ENCODE assay signal across 13 mouse cellular contexts in the genomic region with DNA sequence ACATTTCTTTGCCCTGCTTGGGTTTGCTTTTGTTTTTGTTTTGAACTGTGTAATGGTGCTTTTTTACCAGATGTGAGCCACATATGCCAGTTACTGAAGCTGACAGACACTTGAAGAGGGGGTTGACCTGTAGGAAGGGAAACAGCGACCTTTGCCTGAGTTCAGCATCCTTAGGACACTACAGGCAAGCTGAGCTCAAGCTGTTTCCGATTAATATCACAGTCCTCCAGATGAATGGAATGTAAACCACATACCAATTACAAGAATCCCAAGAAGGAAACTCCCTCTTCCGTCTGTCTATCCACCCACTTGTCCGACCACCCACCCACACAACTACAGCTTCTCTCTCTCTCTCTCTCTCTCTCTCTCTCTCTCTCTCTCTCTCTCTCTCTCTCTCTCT.
DNase-seq lines count a peak whose midpoint lies in the region; ATAC-seq lines count a peak whose summit lies in the region.
"Had no signal": no experiment of that assay in that cellular context is flagged by ENCODE, and none has a peak within 500 bp of the region (broad histone marks: within the 10 kb centered on the region; RNA-seq: fewer than 3 reads in every experiment).

No protein-coding gene starts in this region.

- H3K4me3 ChIP-seq in heart, embryonic 10.5 days = no peak overlapping the region
- no peak overlapping the region for H3K4me3 ChIP-seq in embryonic facial prominence, embryonic 11.5 days (ENCODE audit: low read depth, low read length)
- H3K4me3 ChIP-seq: hindbrain, embryonic 15.5 days had no signal

- no peaks in the 10 kb centered on the region for H3K36me3 ChIP-seq in heart, embryonic 10.5 days
- no peaks in the 10 kb centered on the region for H3K36me3 ChIP-seq in embryonic facial prominence, embryonic 11.5 days (replicated peaks; ENCODE audit: control insufficient read depth, insufficient read depth, low read depth, low read length)
- H3K36me3 ChIP-seq: hindbrain, embryonic 15.5 days had no signal

- H3K9me3 ChIP-seq in heart, embryonic 10.5 days = no peaks in the 10 kb centered on the region
- H3K9me3 ChIP-seq in embryonic facial prominence, embryonic 11.5 days (replicated peaks; ENCODE audit: control insufficient read depth, low read length) = no peaks in the 10 kb centered on the region
- H3K9me3 ChIP-seq: hindbrain, embryonic 15.5 days had no signal

- no peak for DNase-seq in heart, embryonic 10.5 days (ENCODE audit: low spot score)
- no peak for DNase-seq in heart, postnatal 4 days
- DNase-seq in ES-CJ7 (ENCODE audit: low read depth, low spot score) = peak; percentile 71
- DNase-seq in embryonic facial prominence, embryonic 11.5 days (ENCODE audit: low spot score) = peak; percentile 67
- DNase-seq in lung, postnatal 25 days (ENCODE audit: low spot score) = peak; percentile 38
- no peak for DNase-seq in ovary, postnatal 36 days (ENCODE audit: low spot score)
- no peak for DNase-seq in heart, adult 9 months (ENCODE audit: low spot score in 2 of 2)
- no peak for DNase-seq in gastrocnemius, postnatal 4 days (ENCODE audit: low spot score in 2 of 2)
- DNase-seq: cerebellum, adult 11-12 months; heart, postnatal 10 days had no signal

- H3K27me3 ChIP-seq in heart, embryonic 10.5 days (ENCODE audit: insufficient read depth, poor library complexity, severe bottlenecking) = no peaks in the 10 kb centered on the region
- no peaks in the 10 kb centered on the region for H3K27me3 ChIP-seq in embryonic facial prominence, embryonic 11.5 days (ENCODE audit: control insufficient read depth, insufficient read depth, low read length)
- H3K27me3 ChIP-seq: hindbrain, embryonic 15.5 days had no signal

- 0 out of 2 replicates have a peak overlapping the region, but pooled peaks have one; percentile 10 for H3K27ac ChIP-seq in heart, embryonic 10.5 days
- no peak overlapping the region for H3K27ac ChIP-seq in embryonic facial prominence, embryonic 11.5 days (replicated peaks; ENCODE audit: low read depth, low read length)
- H3K27ac ChIP-seq: hindbrain, embryonic 15.5 days had no signal

- H3K9ac ChIP-seq in embryonic facial prominence, embryonic 11.5 days (replicated peaks; ENCODE audit: low read length) = no peak overlapping the region
- H3K9ac ChIP-seq: hindbrain, embryonic 15.5 days had no signal

- 29% methylated on average over 4 of the region's 4 CpGs for WGBS in heart, embryonic 10.5 days
- 19% methylated on average over 4 of the region's 4 CpGs for WGBS in embryonic facial prominence, embryonic 11.5 days

- no peak overlapping the region for H3K4me2 ChIP-seq in embryonic facial prominence, embryonic 11.5 days (ENCODE audit: low read depth, low read length)
- H3K4me2 ChIP-seq: hindbrain, embryonic 15.5 days; liver, embryonic 11.5 days had no signal

- H3K4me1 ChIP-seq in heart, embryonic 10.5 days = peaks cover 28% of the 10 kb centered on the region
- H3K4me1 ChIP-seq in embryonic facial prominence, embryonic 11.5 days (ENCODE audit: control insufficient read depth, insufficient read depth, low read length) = no peaks in the 10 kb centered on the region

- no peak for ATAC-seq in embryonic facial prominence, embryonic 11.5 days (replicated peaks; ENCODE audit: insufficient number of reproducible peaks, low FRiP score, low TSS enrichment, low read depth)
- ATAC-seq: activated CD4-positive, CD25-positive, alpha-beta regulatory T cell, adult 4 months had no signal

Comparison
In these comparisons a context has a peak if more than half of its experiments do, and no peak if none do; other contexts are left out.
1. DNase-seq: peak in ES-CJ7 (single experiment), embryonic facial prominence, embryonic 11.5 days (single experiment) and lung, postnatal 25 days (single experiment); none in heart, embryonic 10.5 days (single experiment), heart, postnatal 4 days (single experiment), ovary, postnatal 36 days (single experiment), heart, adult 9 months (0 of 2) and gastrocnemius, postnatal 4 days (0 of 2).